Mouse (Mus musculus) hindbrain, embryonic 14.5 days (tissue): ENCODE results near the gene BC048679. TPM values are rescaled to one million over a fixed set of nuclear protein-coding genes. Genes with fewer than 3 reads are reported as not detected.

Experiments
- ATAC-seq: fragments of 200-750 bp; cut with Nextera tagmentation; 2 replicates; pipeline ENCODE4 v1.8.0; 2017; ENCODE audit warnings: moderate number of reproducible peaks, mild to moderate bottlenecking, moderate TSS enrichment, moderate library complexity; ENCODE audit not compliant: low FRiP score
- DNase-seq: peaks from one replicate; pipeline ENCODE4 v3.0.0-alpha.2; 2015; ENCODE audit warnings: low spot score
- H3K27ac ChIP-seq: fragments of 300-500 bp; sonication (generic); 2 replicates; pipeline ENCODE4 v1.5.1; 2014; ENCODE audit warnings: mild to moderate bottlenecking, moderate library complexity
- H3K27me3 ChIP-seq: fragments of 300-500 bp; sonication (generic); 2 replicates; pipeline ENCODE4 v1.6.1; 2014; ENCODE audit warnings: mild to moderate bottlenecking, low read length, mixed read lengths; ENCODE audit not compliant: control insufficient read depth, insufficient read depth
- H3K36me3 ChIP-seq: fragments of 300-500 bp; sonication (generic); replicated peaks from 2 replicates; pipeline ENCODE4 v1.6.1; 2014; ENCODE audit not compliant: control insufficient read depth, insufficient read depth
- H3K4me1 ChIP-seq: fragments of 300-500 bp; sonication (generic); replicated peaks from 2 replicates; pipeline ENCODE4 v1.6.1; 2014; ENCODE audit warnings: antibody characterized with exemption, low read length, mixed read lengths; ENCODE audit not compliant: control insufficient read depth, insufficient read depth
- H3K4me2 ChIP-seq: fragments of 300-500 bp; sonication (generic); replicated peaks from 2 replicates; pipeline ENCODE4 v1.6.1; 2014; ENCODE audit warnings: mild to moderate bottlenecking, moderate library complexity
- H3K4me3 ChIP-seq: fragments of 300-500 bp; sonication (generic); replicated peaks from 2 replicates; pipeline ENCODE4 v1.5.1; 2014; ENCODE audit warnings: mild to moderate bottlenecking, low read length
- H3K9ac ChIP-seq: fragments of 300-500 bp; sonication (generic); 2 replicates; pipeline ENCODE4 v1.6.1; 2014
- H3K9me3 ChIP-seq: fragments of 300-500 bp; sonication (generic); 2 replicates; pipeline ENCODE4 v1.6.1; 2016; ENCODE audit warnings: low read length; ENCODE audit not compliant: control insufficient read depth
- WGBS: fragments of 180-500 bp; shearing (Covaris S2); extraction: QIAGEN DNeasy Blood & Tissue Kit; methylation state at CpG from one replicate; pipeline ENCODE4 v1.1.7; 2014; 5-methylcytosine and 5-hydroxymethylcytosine counted together
- polyA plus RNA-seq: library from polyadenylated mRNA; unstranded; fragments of >200 nt; fragmentation: Nextera tagmentation; extraction: Ambion mirVana; gene quantifications from 2 replicates; pipeline ENCODE4 v1.2.1, GENCODE M21; 2014

The BC048679 gene
- polyA plus RNA-seq, 1 experiment from 2014 or later = not detected

GRCm38 (mm10) chr7:81523663-81524017, 25.6 kb upstream of the BC048679 start:
- 11% methylated on average over 13 of the region's 13 CpGs for WGBS
- Histone ChIP-seq H3K27me3 (no peaks in the 10 kb centered on the region), H3K4me1 (peaks cover 18% of the 10 kb centered on the region), H3K4me3 (peak overlapping the region; percentile 55), H3K27ac (peak overlapping the region; percentile 96), H3K4me2 (peak overlapping the region; percentile 78), H3K9ac (peak overlapping the region; percentile 63), H3K36me3 (peaks cover 14% of the 10 kb centered on the region), H3K9me3 (no peaks in the 10 kb centered on the region)
- DNase-seq (no peak), ATAC-seq (no peak; the same call in 1 of the 2 replicates)

- Histone ChIP-seq H3K9me3 (no peaks in the 10 kb centered on the region), H3K4me3 (peak overlapping the region; percentile 55), H3K27me3 (no peaks in the 10 kb centered on the region), H3K4me1 (peaks cover 18% of the 10 kb centered on the region), H3K27ac (peak overlapping the region; percentile 96), H3K36me3 (peaks cover 9% of the 10 kb centered on the region), H3K9ac (peak overlapping the region; percentile 63), H3K4me2 (peak overlapping the region; percentile 78)
- WGBS = under 1% methylated on average over 31 of the region's 31 CpGs
- DNase-seq (peak; percentile 98), ATAC-seq (peak; percentile 97)
Measured at GRCm38 (mm10) chr7:81523008-81523662, 25.1 kb upstream of the BC048679 start.

- Histone ChIP-seq H3K27ac (no peak overlapping the region), H3K9ac (no peak overlapping the region), H3K36me3 (no peaks in the 10 kb centered on the region), H3K4me2 (no peak overlapping the region), H3K4me3 (no peak overlapping the region), H3K27me3 (no peaks in the 10 kb centered on the region), H3K9me3 (no peaks in the 10 kb centered on the region), H3K4me1 (no peaks in the 10 kb centered on the region)
- ATAC-seq (no peak), DNase-seq (no peak)
- WGBS = 82% methylated on average over 6 of the region's 6 CpGs
Measured at GRCm38 (mm10) chr7:81516154-81517030, 18.3 kb upstream of the BC048679 start.

- Histone ChIP-seq H3K4me2 (no peak overlapping the region), H3K27me3 (no peaks in the 10 kb centered on the region), H3K9me3 (no peaks in the 10 kb centered on the region), H3K27ac (no peak overlapping the region), H3K36me3 (no peaks in the 10 kb centered on the region), H3K4me3 (no peak overlapping the region), H3K9ac (no peak overlapping the region), H3K4me1 (no peaks in the 10 kb centered on the region)
- 69% methylated on average over 13 of the region's 13 CpGs for WGBS
- DNase-seq (no peak), ATAC-seq (no peak)
Measured at GRCm38 (mm10) chr7:81514906-81515590, 17.0 kb upstream of the BC048679 start.

- no peak for DNase-seq
- WGBS = 82% methylated on average over 2 of the region's 2 CpGs
- Histone ChIP-seq H3K9me3 (no peaks in the 10 kb centered on the region), H3K9ac (no peak overlapping the region), H3K27ac (no peak overlapping the region), H3K4me3 (no peak overlapping the region), H3K4me1 (no peaks in the 10 kb centered on the region), H3K4me2 (no peak overlapping the region), H3K36me3 (no peaks in the 10 kb centered on the region), H3K27me3 (no peaks in the 10 kb centered on the region)
- ATAC-seq = no peak
Measured at GRCm38 (mm10) chr7:81501050-81501449, 3.0 kb upstream of the BC048679 start.

- no peak overlapping the region for H3K4me3 ChIP-seq
- no peak overlapping the region for H3K4me2 ChIP-seq
- DNase-seq = no peak
- H3K4me1 ChIP-seq = peaks cover 9% of the 10 kb centered on the region
- no peak for ATAC-seq
- 12% methylated on average over 6 of the region's 6 CpGs for WGBS
- H3K9ac ChIP-seq = no peak overlapping the region
- no peaks in the 10 kb centered on the region for H3K9me3 ChIP-seq
- H3K36me3 ChIP-seq = no peaks in the 10 kb centered on the region
- no peak overlapping the region for H3K27ac ChIP-seq
- no peaks in the 10 kb centered on the region for H3K27me3 ChIP-seq
Measured at GRCm38 (mm10) chr7:81497171-81497570, 910 bp downstream of the BC048679 start.

- Histone ChIP-seq H3K36me3 (0 out of 2 replicates have a peak, but pooled peaks cover 4% of the 10 kb centered on the region), H3K9me3 (no peaks in the 10 kb centered on the region), H3K4me1 (peaks cover 26% of the 10 kb centered on the region), H3K27me3 (no peaks in the 10 kb centered on the region), H3K4me2 (peak within 1 kb of the TSS; percentile 69), H3K9ac (peak within 1 kb of the TSS; percentile 91), H3K27ac (peak within 1 kb of the TSS; percentile 96), H3K4me3 (peak within 1 kb of the TSS; percentile 62)
- peak; percentile 72 for DNase-seq
- under 1% methylated on average over 57 of the region's 57 CpGs for WGBS
- peak; percentile 92 for ATAC-seq
Measured at GRCm38 (mm10) chr7:81493331-81494021, 4.6 kb downstream of the BC048679 start, which contains the start of gene Ap3b2. Ap3b2 (minus strand) TSS chr7:81493925.

- H3K27ac ChIP-seq = peak overlapping the region; percentile 96
- 0 out of 2 replicates have a peak, but pooled peaks cover 4% of the 10 kb centered on the region for H3K36me3 ChIP-seq
- H3K9ac ChIP-seq = peak overlapping the region; percentile 91
- no peak for DNase-seq
- H3K4me2 ChIP-seq = peak overlapping the region; percentile 69
- H3K27me3 ChIP-seq = no peaks in the 10 kb centered on the region
- peaks cover 26% of the 10 kb centered on the region for H3K4me1 ChIP-seq
- H3K9me3 ChIP-seq = no peaks in the 10 kb centered on the region
- peak overlapping the region; percentile 62 for H3K4me3 ChIP-seq
- WGBS = 23% methylated on average over 9 of the region's 9 CpGs
- ATAC-seq = no peak
Measured at GRCm38 (mm10) chr7:81492628-81493027, 5.5 kb downstream of the BC048679 start.
